Mouse (Mus musculus): ENCODE measurements around the gene Dnah10.

- TF ChIP-seq HCFC1 (IDR thresholded peaks at IDR 0.05; ENCODE audit: borderline replicate concordance, insufficient read depth, low read length) (no peak), CHD2 (IDR thresholded peaks at IDR 0.05; ENCODE audit: low read depth, low read length) (no peak), MAFK (IDR thresholded peaks at IDR 0.05; ENCODE audit: insufficient read depth, low read depth, low read length) (no peak), ZNF384 (IDR thresholded peaks at IDR 0.05; ENCODE audit: low read depth, low read length) (no peak), ZC3H11A (IDR thresholded peaks at IDR 0.05; ENCODE audit: borderline replicate concordance, low read depth, low read length) (no peak)
Measured at GRCm38 (mm10) chr5:124729662-124730206, 4.8 kb downstream of the Dnah10 start.
